Comparison of ENCODE assay signal across 9 mouse cellular contexts in genomic region chr15:80088637-80089036, GRCm38 (mm10). TPM values are rescaled to one million over a fixed set of nuclear protein-coding genes. Genes with fewer than 3 reads are reported as not detected.
DNase-seq lines count a peak whose midpoint lies in the region; ATAC-seq and TF ChIP-seq lines count a peak whose summit lies in the region.
"Had no signal": no experiment of that assay in that cellular context is flagged by ENCODE, and none has a peak within 500 bp of the region (broad histone marks: within the 10 kb centered on the region; RNA-seq: fewer than 3 reads in every experiment).

No protein-coding gene starts in this region.

- H3K4me2 ChIP-seq in kidney, embryonic 16.5 days (replicated peaks; ENCODE audit: low read depth, low read length) = no peak overlapping the region
- no peak overlapping the region for H3K4me2 ChIP-seq in stomach, postnatal 0 days (replicated peaks; ENCODE audit: low read depth)
- H3K4me2 ChIP-seq: embryonic facial prominence, embryonic 15.5 days had no signal

- TF ChIP-seq EP300 in stomach, postnatal 0 days (optimal IDR thresholded peaks at IDR 0.05) = no peak

- peak; percentile 89 for DNase-seq in kidney, adult 11 months
- peak; percentile 95 for DNase-seq in heart, postnatal 4 days
- DNase-seq in left cerebral cortex, postnatal 25 days (ENCODE audit: low spot score in 2 of 2) = peak; percentile 93 to 97
- peak; percentile 93 for DNase-seq in stomach, postnatal 0 days (ENCODE audit: low spot score)

- H3K4me1 ChIP-seq in kidney, embryonic 16.5 days (ENCODE audit: insufficient read depth, low read length) = 0 out of 2 replicates have a peak, but pooled peaks cover 4% of the 10 kb centered on the region
- H3K4me1 ChIP-seq in bone marrow macrophage, adult 2 months (ENCODE audit: control insufficient read depth, insufficient read depth, low read length) = peaks cover 14% of the 10 kb centered on the region
- no peaks in the 10 kb centered on the region for H3K4me1 ChIP-seq in stomach, postnatal 0 days (replicated peaks; ENCODE audit: control insufficient read depth, insufficient read depth)

- H3K27ac ChIP-seq in kidney, embryonic 16.5 days (ENCODE audit: low read length) = no peak overlapping the region
- H3K27ac ChIP-seq in bone marrow macrophage, adult 2 months (ENCODE audit: insufficient read depth, low read depth, low read length) = no peak overlapping the region
- no peak overlapping the region; the same call in 1 of the 2 replicates for H3K27ac ChIP-seq in stomach, postnatal 0 days (replicated peaks)
- H3K27ac ChIP-seq: embryonic facial prominence, embryonic 15.5 days had no signal

- no peak for ATAC-seq in kidney, embryonic 16.5 days (ENCODE audit: low FRiP score, low TSS enrichment)
- peak; percentile 70 for ATAC-seq in erythroid progenitor cell, adult 5-6 weeks (replicated peaks; ENCODE audit: low FRiP score, poor library complexity, severe bottlenecking)
- peak; percentile 91 for ATAC-seq in monocyte, adult 5-6 weeks (replicated peaks; ENCODE audit: insufficient number of reproducible peaks, low FRiP score, low TSS enrichment, poor library complexity, severe bottlenecking)
- 0 out of 2 replicates have a peak, but pooled peaks have one; percentile 28 for ATAC-seq in stomach, postnatal 0 days (ENCODE audit: low FRiP score, low TSS enrichment)

- H3K9me3 ChIP-seq in kidney, embryonic 16.5 days (ENCODE audit: low read length) = no peaks in the 10 kb centered on the region; the same call in 1 of the 2 replicates
- H3K9me3 ChIP-seq in stomach, postnatal 0 days (ENCODE audit: control insufficient read depth, low read length) = no peaks in the 10 kb centered on the region
- H3K9me3 ChIP-seq: embryonic facial prominence, embryonic 15.5 days had no signal

- WGBS in kidney, embryonic 16.5 days = 29% methylated on average over 4 of the region's 4 CpGs
- WGBS in stomach, postnatal 0 days = 30% methylated on average over 4 of the region's 4 CpGs

- intact Hi-C loops in left cerebral cortex, postnatal 25 days (cut with DNase I) = loop anchor here (5.0 kb wide), 1 partner anchor 604 kb away; no protein-coding TSS in a partner anchor

- peak; percentile 81 for TF ChIP-seq CTCF in bone marrow macrophage, adult 2 months (IDR thresholded peaks at IDR 0.05; ENCODE audit: low read depth, low read length)
- peak; percentile 92 for TF ChIP-seq CTCF in stomach, postnatal 0 days (IDR thresholded peaks at IDR 0.05; ENCODE audit: low read depth)

- peaks cover 45% of the 10 kb centered on the region for H3K27me3 ChIP-seq in kidney, embryonic 16.5 days (ENCODE audit: insufficient read depth, low read length)
- no peaks in the 10 kb centered on the region for H3K27me3 ChIP-seq in stomach, postnatal 0 days (ENCODE audit: control insufficient read depth, insufficient read depth, low read length)

- no peak for TF ChIP-seq POLR2A in bone marrow macrophage, adult 2 months (IDR thresholded peaks at IDR 0.05; ENCODE audit: borderline replicate concordance, low read depth, low read length)

- no peak overlapping the region for H3K9ac ChIP-seq in kidney, embryonic 16.5 days (replicated peaks; ENCODE audit: low read length)
- no peak overlapping the region for H3K9ac ChIP-seq in stomach, postnatal 0 days (ENCODE audit: low read length)
- H3K9ac ChIP-seq: embryonic facial prominence, embryonic 15.5 days had no signal

- H3K36me3 ChIP-seq in kidney, embryonic 16.5 days (ENCODE audit: insufficient read depth, low read length) = no peaks in the 10 kb centered on the region
- no peaks in the 10 kb centered on the region for H3K36me3 ChIP-seq in stomach, postnatal 0 days (ENCODE audit: control insufficient read depth, insufficient read depth, low read length)
- H3K36me3 ChIP-seq: embryonic facial prominence, embryonic 15.5 days had no signal

- no peak overlapping the region for H3K4me3 ChIP-seq in kidney, embryonic 16.5 days (ENCODE audit: low read length)
- no peak overlapping the region for H3K4me3 ChIP-seq in bone marrow macrophage, adult 2 months (ENCODE audit: insufficient read depth, low read length)
- H3K4me3 ChIP-seq in stomach, postnatal 0 days (ENCODE audit: low read depth, low read length) = no peak overlapping the region
- H3K4me3 ChIP-seq: embryonic facial prominence, embryonic 15.5 days had no signal

RNA-seq across cellular contexts. Expression of gene Syngr1, which starts 2.5 kb away (rescaled TPM):
- polyA plus RNA-seq in kidney, embryonic 16.5 days (2015; fragmentation: Nextera tagmentation; extraction: Ambion mirVana) = 14.3 and 16.0 TPM in 2 replicates
- 95.0 and 111 TPM in 2 replicates for polyA plus RNA-seq in bone marrow macrophage, adult 2 months (2012; ENCODE audit: insufficient read depth, insufficient read length, missing spikeins)
- 19.1 and 20.1 TPM in 2 replicates for total RNA-seq in erythroid progenitor cell, adult 5-6 weeks (2015; ENCODE audit: low replicate concordance)
- total RNA-seq in erythroid progenitor cell, adult 5-6 weeks (2017; ENCODE audit: low replicate concordance) = 3.6 and 16.7 TPM in 2 replicates
- total RNA-seq in heart, postnatal 4 days (2021) = 10 to 100 TPM; 73.4 to 86.0 TPM
- 100 to 1,000 TPM; 463 to 509 TPM for total RNA-seq in left cerebral cortex, postnatal 25 days (2021)
- total RNA-seq in monocyte, adult 5-6 weeks (2017) = not detected in 3 replicates
- 53.7 TPM in 2 replicates for polyA plus RNA-seq in stomach, postnatal 0 days (2015; fragmentation: Nextera tagmentation; extraction: Ambion mirVana)

RNA-seq across cellular contexts. Expression of gene Rpl3, which starts 3.0 kb away (rescaled TPM):
- polyA plus RNA-seq in kidney, embryonic 16.5 days (2015; fragmentation: Nextera tagmentation; extraction: Ambion mirVana) = 981 and 1,131 TPM in 2 replicates
- 928 and 957 TPM in 2 replicates for polyA plus RNA-seq in bone marrow macrophage, adult 2 months (2012; ENCODE audit: insufficient read depth, insufficient read length, missing spikeins)
- total RNA-seq in erythroid progenitor cell, adult 5-6 weeks (2015; ENCODE audit: low replicate concordance) = 600 and 647 TPM in 2 replicates
- total RNA-seq in erythroid progenitor cell, adult 5-6 weeks (2017; ENCODE audit: low replicate concordance) = 701 and 821 TPM in 2 replicates
- total RNA-seq in heart, postnatal 4 days (2021) = 100 to 1,000 TPM; 591 to 607 TPM
- total RNA-seq in left cerebral cortex, postnatal 25 days (2021) = 100 to 1,000 TPM; 457 to 461 TPM
- 1,359 to 1,501 TPM (median 1,441 TPM) in 3 replicates for total RNA-seq in monocyte, adult 5-6 weeks (2017)
- 706 and 736 TPM in 2 replicates for polyA plus RNA-seq in stomach, postnatal 0 days (2015; fragmentation: Nextera tagmentation; extraction: Ambion mirVana)

RNA-seq across cellular contexts. Expression of gene Tab1, which starts 44.3 kb away (rescaled TPM):
- 44.1 and 44.7 TPM in 2 replicates for polyA plus RNA-seq in kidney, embryonic 16.5 days (2015; fragmentation: Nextera tagmentation; extraction: Ambion mirVana)
- polyA plus RNA-seq in bone marrow macrophage, adult 2 months (2012; ENCODE audit: insufficient read depth, insufficient read length, missing spikeins) = 18.3 and 19.2 TPM in 2 replicates
- 8.6 and 9.2 TPM in 2 replicates for total RNA-seq in erythroid progenitor cell, adult 5-6 weeks (2015; ENCODE audit: low replicate concordance)
- 22.5 and 26.3 TPM in 2 replicates for total RNA-seq in erythroid progenitor cell, adult 5-6 weeks (2017; ENCODE audit: low replicate concordance)
- 10 to 100 TPM; 36.5 to 37.0 TPM for total RNA-seq in heart, postnatal 4 days (2021)
- total RNA-seq in left cerebral cortex, postnatal 25 days (2021) = 10 to 100 TPM; 22.3 to 28.6 TPM
- total RNA-seq in monocyte, adult 5-6 weeks (2017) = 11.6 to 17.4 TPM (median 12.4 TPM) in 3 replicates
- polyA plus RNA-seq in stomach, postnatal 0 days (2015; fragmentation: Nextera tagmentation; extraction: Ambion mirVana) = 16.3 and 16.5 TPM in 2 replicates

Comparison
In these comparisons a context has a peak if more than half of its experiments do, and no peak if none do; other contexts are left out.
1. RNA of gene Syngr1, which starts 2.5 kb away (total RNA-seq): 463 to 509 TPM in left cerebral cortex, postnatal 25 days; 73.4 to 86.0 TPM in heart, postnatal 4 days, 3.6 to 20.1 TPM in erythroid progenitor cell, adult 5-6 weeks and not detected in monocyte, adult 5-6 weeks; every median in the first group is over 4 times any median in the second.
2. Peak in every context shown above with its lines, with median percentiles within 50 percentile points of each other: DNase-seq.